Mouse (Mus musculus) adrenal gland, adult 8-10 months (tissue): Measurements from ENCODE around the gene Pyroxd1. TPM values are rescaled to one million over a fixed set of nuclear protein-coding genes. Genes with fewer than 3 reads are reported as not detected.
"Not testable (repeated sequence)": the region's sequence is repeated elsewhere in the genome, so short reads cannot be mapped to it uniquely, and the experiment has no call there.

Experiments used
- DNase-seq: peaks from one replicate; pipeline ENCODE4 v3.0.0; 2022
- total RNA-seq, 4 experiments: library from RNA; stranded (reverse); gene quantifications; 2 replicates each; pipeline ENCODE4 v1.2.4; 2022

Gene Pyroxd1
- 10 to 100 TPM; 13.0 to 18.0 (median 14.1) TPM for total RNA-seq

DNA sequence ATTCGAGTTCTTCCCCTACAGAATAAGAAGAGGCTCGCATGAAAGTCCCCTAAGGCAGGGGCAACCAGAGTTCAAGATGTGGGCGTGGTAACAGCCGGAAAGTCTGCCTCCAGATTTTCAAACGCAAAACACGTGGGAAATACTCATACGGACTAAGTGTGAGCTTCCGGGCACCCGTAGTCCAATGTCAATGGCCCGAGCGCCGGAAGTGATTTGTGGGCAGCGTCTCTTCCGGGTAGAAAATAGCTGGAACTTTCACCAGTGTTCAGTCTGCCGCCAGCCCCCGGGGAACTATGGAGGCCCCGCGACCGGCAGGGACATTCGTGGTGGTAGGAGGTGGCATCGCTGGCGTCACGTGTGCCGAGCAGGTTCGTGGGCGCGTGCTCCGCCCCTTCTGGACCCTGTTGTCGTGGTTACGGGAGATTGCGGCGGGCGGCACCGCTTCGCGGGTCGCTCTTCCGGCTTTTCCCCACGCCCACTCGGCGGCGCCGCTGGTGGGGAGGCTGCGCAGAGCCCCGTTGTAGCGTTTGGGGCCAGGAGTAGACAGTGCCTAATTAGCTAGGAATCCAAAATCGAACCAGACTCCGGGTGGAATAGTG, at the start of gene Pyroxd1:
Gene Pyroxd1 (plus strand): TSS at position 215 of the 599 bp plus-strand sequence.
- peak; percentile 81 for DNase-seq

DNA sequence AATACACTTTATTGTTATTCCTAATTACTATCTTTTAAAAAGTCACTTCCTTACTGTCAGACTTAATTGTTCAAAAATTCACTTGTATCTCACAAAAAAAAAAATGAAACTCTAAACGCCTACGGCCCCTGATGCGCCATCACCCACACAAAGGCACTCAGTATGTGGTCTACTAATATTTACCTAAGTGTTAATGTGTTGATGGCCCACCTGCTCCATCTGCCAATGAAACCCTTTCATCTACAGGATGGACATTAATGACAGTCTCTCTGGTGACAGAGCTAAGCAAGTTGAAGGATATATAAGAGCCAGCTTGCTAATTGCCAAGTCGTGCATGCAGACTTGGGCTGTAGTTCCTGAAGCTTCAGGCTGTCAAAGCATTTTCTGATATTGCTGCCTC, 47.4 kb upstream of the Pyroxd1 start, which contains the start of gene Iapp:
Gene Iapp (plus strand): TSS at position 326 of the 400 bp plus-strand sequence.
- no peak for DNase-seq

DNA sequence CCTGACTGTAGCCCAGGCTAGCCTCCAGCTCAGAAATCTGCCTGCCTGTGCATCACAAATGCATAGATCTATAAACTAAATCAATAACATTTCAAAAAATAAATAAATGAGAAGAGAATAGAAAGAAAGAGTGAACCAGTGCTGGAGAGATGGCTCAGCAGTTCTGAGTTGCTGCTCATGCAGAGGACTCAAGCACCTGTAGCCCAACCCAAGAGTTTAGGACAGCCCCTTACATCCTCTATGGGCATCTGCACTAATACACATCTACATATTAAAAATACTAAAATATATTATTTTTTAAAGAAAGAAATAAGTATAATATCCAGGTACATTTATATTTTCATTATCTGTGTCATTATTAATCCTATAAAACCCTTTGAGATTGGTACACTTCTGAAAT, 40.4 kb upstream of the Pyroxd1 start:
- DNase-seq, result no peak

- DNase-seq, result no peak
Observed at GRCm38 (mm10) chr6:142314285-142314684, 31.2 kb upstream of the Pyroxd1 start.

DNA sequence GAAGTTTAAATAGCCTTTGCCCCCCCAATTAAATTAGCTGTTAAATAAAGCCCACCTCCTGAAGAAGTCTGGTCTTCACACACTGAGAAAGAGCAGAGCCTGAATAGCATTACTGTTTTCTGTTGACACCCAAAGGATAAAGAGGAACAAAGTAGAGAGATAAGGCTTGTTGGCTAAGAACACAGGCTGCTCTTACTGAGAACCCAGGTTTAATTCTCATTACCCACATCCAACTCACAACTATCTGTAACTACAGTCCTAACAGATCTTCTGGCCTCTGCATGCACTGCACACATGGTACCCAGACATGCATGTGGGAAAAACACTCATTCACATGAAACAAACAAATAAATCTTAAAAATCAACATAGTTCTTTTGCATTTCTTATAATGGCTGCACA, 28.3 kb upstream of the Pyroxd1 start:
- no peak for DNase-seq

GRCm38 (mm10) chr6:142322881-142323280, 22.6 kb upstream of the Pyroxd1 start, which contains the start of gene Slco1a5:
Slco1a5 (minus strand) TSS chr6:142322981.
- no peak for DNase-seq

GRCm38 (mm10) chr6:142326598-142326997, 18.9 kb upstream of the Pyroxd1 start:
- no peak for DNase-seq

DNA sequence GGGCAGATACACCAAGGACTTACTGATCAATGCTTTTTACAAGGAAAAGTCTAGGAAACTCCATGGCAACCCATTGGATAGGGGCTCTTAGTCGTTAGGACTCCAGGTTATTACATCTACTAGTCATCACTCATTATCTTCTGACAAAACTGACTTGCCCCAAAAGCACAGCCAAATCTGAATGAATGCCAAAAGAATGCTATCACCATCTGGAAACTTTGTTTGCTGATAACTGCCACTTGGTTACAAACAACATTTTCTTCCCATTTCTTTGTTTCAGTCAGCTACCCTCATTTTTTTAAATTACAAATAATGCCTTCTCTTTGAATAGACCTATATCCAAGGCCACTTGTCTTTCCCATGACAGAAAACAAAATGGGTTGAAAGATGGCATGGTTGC, 16.3 kb upstream of the Pyroxd1 start:
- DNase-seq, result no peak

DNA sequence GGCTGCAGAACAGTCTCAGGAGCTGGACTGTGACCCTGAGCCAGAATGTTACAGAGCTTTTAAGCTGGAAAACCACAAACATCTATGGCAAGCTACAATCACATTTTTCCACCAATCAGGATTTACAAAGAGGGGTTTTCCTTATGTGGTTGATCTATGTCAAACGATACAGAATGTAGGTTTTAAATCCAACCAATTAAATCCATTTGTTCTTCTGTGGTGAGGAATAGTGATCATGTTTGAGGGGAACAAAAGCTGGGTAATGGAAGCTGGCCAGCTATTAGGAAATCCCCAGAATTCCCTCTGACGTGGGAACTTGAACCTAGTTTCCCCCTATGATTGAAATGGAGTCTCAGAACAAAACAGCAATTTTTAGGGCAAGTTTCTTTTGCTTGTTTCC, 6.5 kb upstream of the Pyroxd1 start:
- DNase-seq, result no peak

DNA sequence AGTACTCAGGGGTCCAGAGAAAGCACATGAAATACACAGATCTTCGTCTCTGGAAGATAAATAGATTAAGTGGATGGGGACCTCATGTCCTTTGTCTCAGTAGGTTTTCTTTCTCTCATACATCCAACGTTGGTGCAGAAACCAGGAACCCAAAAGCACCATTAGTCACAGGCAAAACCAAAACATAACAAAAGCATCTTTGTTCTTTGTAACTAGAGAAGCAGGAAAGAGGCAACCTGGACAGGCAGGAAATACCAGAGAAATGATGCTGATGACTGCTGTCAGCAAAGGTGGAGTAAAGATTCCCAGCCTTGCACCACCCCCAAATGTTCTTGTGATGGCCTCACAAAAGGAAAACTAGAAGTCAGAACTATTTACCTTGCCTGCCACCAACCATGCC, 5.9 kb upstream of the Pyroxd1 start:
- DNase-seq, result no peak

DNA sequence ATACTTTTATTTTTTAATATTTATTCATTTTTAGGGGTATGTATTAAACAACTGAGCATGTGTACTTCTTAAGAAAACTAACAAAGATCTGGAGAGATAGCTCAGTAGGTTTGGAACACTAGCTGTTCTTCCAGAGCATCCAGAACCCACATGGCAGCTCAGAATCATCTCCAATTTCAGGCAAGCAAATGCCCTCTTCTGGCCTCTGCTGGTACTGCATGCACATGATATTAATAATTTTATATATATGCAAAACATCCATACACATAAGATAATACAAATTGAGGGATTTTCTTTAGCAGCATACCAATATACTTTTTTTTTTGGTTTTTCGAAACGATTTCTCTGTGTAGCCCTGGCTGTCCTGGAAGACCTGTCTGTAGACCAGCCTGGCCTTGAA, 1.9 kb upstream of the Pyroxd1 start:
- no peak for DNase-seq

GRCm38 (mm10) chr6:142346181-142347110, 992 bp downstream of the Pyroxd1 start:
- DNase-seq, result no peak

GRCm38 (mm10) chr6:142347431-142348385, 2.3 kb downstream of the Pyroxd1 start:
- no peak for DNase-seq

- DNase-seq, result not testable (repeated sequence)
Observed at GRCm38 (mm10) chr6:142352099-142352498, 6.6 kb downstream of the Pyroxd1 start.

DNA sequence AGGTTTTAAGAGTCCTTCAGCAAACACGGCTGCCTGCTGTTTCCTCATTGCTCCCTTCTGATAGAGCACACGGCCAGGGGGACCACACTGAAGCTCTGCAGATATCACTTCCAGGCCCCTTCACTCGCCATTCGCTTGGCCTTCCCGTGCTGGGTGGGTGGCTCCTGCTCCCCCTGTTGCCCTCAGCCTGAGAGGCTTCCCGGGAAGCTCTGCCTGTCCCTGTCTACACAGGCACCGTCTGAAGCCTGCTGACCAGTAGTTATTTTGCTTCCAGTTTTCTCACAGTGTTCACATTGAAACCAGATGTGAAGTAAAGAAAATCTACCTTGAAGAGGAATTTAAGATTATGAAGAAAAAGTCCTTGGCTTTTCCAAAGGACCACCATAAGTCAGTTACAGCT, 11.7 kb downstream of the Pyroxd1 start:
- no peak for DNase-seq

GRCm38 (mm10) chr6:142362036-142362435, 16.6 kb downstream of the Pyroxd1 start:
- no peak for DNase-seq

DNA sequence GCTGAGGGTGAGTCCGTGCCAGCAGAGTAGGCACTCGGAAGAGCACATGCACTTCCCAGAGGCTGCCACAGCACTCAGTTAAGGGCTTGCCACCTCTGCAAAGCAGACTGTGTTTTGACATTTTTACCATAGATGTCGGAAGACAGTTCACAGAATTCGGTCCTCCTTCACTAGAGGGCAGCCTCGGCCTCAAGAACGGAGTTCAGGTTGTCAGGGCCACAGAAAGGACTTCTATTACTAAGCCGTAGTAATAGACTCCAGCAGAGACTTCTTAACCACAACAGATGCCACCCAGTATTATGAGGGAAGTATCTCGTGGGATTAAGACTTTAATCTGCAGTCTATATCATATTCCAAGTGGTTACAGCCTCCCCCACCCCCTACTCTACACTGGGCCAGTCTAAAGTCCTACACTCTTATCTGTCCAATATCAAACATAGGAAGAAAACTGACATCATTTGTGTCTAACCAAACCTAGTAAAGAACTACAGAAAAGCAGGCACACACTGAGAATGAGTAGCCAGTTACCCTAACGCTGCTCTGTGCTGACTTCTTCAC, 17.6 kb downstream of the Pyroxd1 start:
- no peak for DNase-seq

DNA sequence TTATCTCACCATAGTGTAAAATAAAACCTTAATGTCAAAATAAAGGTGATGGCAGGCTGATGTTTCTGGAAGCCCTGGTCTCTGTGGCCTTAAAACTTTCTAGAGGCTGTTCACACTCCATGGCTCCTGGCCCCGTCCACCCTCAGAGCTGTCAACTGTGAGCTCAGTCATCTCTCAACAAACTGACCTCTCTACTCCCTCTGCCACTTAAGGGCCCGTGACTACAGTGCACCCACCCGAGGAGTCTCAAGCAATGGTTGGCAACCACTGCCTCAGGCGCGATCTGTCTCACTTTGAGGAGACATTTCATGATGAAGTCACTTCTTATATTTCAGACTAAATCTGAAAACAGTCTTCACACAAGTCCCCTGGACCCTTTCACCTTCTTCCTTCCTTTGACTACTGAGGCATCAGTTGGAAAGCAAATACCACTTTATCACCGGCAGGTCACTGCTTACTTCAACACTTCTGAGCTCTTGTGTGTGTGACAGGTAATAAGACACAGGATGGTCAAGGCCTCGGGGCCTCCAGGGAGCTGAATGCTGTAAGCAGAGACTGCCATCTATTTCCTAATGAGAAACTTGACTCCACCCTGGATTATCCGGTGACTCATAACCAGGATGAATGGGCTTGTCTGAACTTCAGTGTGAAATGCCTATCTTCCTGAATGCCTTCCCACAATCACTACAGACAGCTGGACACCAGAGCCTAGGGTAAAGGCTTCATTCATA, 20.5 kb downstream of the Pyroxd1 start:
- DNase-seq, result no peak

GRCm38 (mm10) chr6:142366473-142367018, 21.1 kb downstream of the Pyroxd1 start:
- DNase-seq, result no peak

DNA sequence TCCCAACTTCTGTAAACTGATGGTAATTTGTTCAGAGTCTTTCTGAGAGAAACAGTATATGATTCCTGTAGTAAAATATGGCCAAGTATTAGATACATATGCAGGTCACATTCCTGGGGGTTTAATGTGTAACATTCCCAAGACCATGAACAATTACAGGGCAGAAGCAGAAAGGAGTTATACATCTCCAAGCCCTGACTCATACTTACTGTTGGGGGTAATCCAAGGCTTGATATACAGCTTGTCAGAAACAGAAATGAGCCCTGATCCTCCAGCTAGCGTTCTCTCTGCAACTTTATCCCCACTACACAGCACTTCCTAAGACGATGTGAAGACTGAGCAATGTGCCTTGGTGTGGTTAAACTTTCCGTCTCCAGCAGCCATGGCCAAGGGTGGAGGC, 22.1 kb downstream of the Pyroxd1 start:
- DNase-seq, result no peak

- no peak for DNase-seq
Observed at GRCm38 (mm10) chr6:142369568-142369967, 24.1 kb downstream of the Pyroxd1 start.
